In genomic region chr16:35489066-35489718, GRCm38 (mm10) we compare ENCODE assay signal across 8 mouse cellular contexts. TPM values are rescaled to one million over a fixed set of nuclear protein-coding genes. Genes with fewer than 3 reads are reported as not detected.
A peak's percentile ranks its signal among the peaks of the same experiment; 100 is the strongest.
DNase-seq lines count a peak whose midpoint lies in the region; ATAC-seq and TF ChIP-seq lines count a peak whose summit lies in the region.

No protein-coding gene starts in this region.

- DNase-seq in heart, postnatal 0 days (ENCODE audit: low spot score) = no peak
- no peak for DNase-seq in heart, postnatal 14 days
- no peak for DNase-seq in limb, embryonic 11.5 days (ENCODE audit: low spot score)
- no peak for DNase-seq in cerebellum, adult 8-10 months
- DNase-seq in embryo, embryonic 10.5 days (ENCODE audit: low spot score) = no peak
- no peak for DNase-seq in right cerebral cortex, postnatal 10 days (ENCODE audit: low spot score in 2 of 2)

- ATAC-seq in heart, postnatal 0 days (ENCODE audit: insufficient read depth, low read depth) = no peak
- no peak for ATAC-seq in embryonic facial prominence, embryonic 15.5 days (ENCODE audit: insufficient number of reproducible peaks, low FRiP score, low TSS enrichment, low read depth)
- no peak for ATAC-seq in limb, embryonic 11.5 days (ENCODE audit: insufficient number of reproducible peaks, low FRiP score, low TSS enrichment, low read depth)
- ATAC-seq in neural tube, embryonic 13.5 days (ENCODE audit: low read depth) = no peak

- whole genome bisulfite sequencing in heart, postnatal 0 days = 63% methylated on average over 10 of the region's 10 CpGs
- 48% methylated on average over 10 of the region's 10 CpGs for WGBS in embryonic facial prominence, embryonic 15.5 days
- 53% methylated on average over 10 of the region's 10 CpGs for WGBS in limb, embryonic 11.5 days
- 35% methylated on average over 10 of the region's 10 CpGs for WGBS in neural tube, embryonic 13.5 days

- no peak overlapping the region for H3K4me3 ChIP-seq in heart, postnatal 0 days (ENCODE audit: low read depth, low read length)
- H3K4me3 ChIP-seq in embryonic facial prominence, embryonic 15.5 days (replicated peaks) = peak overlapping the region; percentile 64; the same call in 1 of the 2 replicates
- no peak overlapping the region for H3K4me3 ChIP-seq in limb, embryonic 11.5 days (ENCODE audit: low read depth, low read length)
- H3K4me3 ChIP-seq in neural tube, embryonic 13.5 days = peak overlapping the region; percentile 66

- peaks cover 19% of the 10 kb centered on the region for H3K4me1 ChIP-seq in heart, postnatal 0 days (ENCODE audit: control insufficient read depth, insufficient read depth)
- peaks cover 39% of the 10 kb centered on the region for H3K4me1 ChIP-seq in embryonic facial prominence, embryonic 15.5 days
- peaks cover 22% of the 10 kb centered on the region for H3K4me1 ChIP-seq in limb, embryonic 11.5 days (ENCODE audit: control insufficient read depth, insufficient read depth, low read length)
- peaks cover 41% of the 10 kb centered on the region for H3K4me1 ChIP-seq in neural tube, embryonic 13.5 days (replicated peaks)

- H3K9me3 ChIP-seq in heart, postnatal 0 days (replicated peaks; ENCODE audit: control insufficient read depth, low read length) = no peaks in the 10 kb centered on the region
- no peaks in the 10 kb centered on the region for H3K9me3 ChIP-seq in embryonic facial prominence, embryonic 15.5 days (replicated peaks)
- no peaks in the 10 kb centered on the region for H3K9me3 ChIP-seq in limb, embryonic 11.5 days (ENCODE audit: control insufficient read depth, low read length)
- H3K9me3 ChIP-seq in neural tube, embryonic 13.5 days = no peaks in the 10 kb centered on the region

- peak overlapping the region; percentile 97 for H3K4me2 ChIP-seq in heart, postnatal 0 days (ENCODE audit: low read depth, low read length)
- H3K4me2 ChIP-seq in embryonic facial prominence, embryonic 15.5 days (replicated peaks) = peak overlapping the region; percentile 96
- H3K4me2 ChIP-seq in limb, embryonic 11.5 days (ENCODE audit: low read depth, severe bottlenecking) = 0 out of 2 replicates have a peak overlapping the region, but pooled peaks have one; percentile 96
- peak overlapping the region; percentile 98 for H3K4me2 ChIP-seq in neural tube, embryonic 13.5 days

- no peaks in the 10 kb centered on the region for H3K36me3 ChIP-seq in heart, postnatal 0 days (replicated peaks; ENCODE audit: control insufficient read depth, insufficient read depth, low read length)
- no peaks in the 10 kb centered on the region for H3K36me3 ChIP-seq in embryonic facial prominence, embryonic 15.5 days
- no peaks in the 10 kb centered on the region for H3K36me3 ChIP-seq in limb, embryonic 11.5 days (ENCODE audit: control insufficient read depth, insufficient read depth, low read length)
- H3K36me3 ChIP-seq in neural tube, embryonic 13.5 days = no peaks in the 10 kb centered on the region

- no peak for TF ChIP-seq CTCF in heart, postnatal 0 days (IDR thresholded peaks at IDR 0.05; ENCODE audit: low read depth)

- H3K9ac ChIP-seq in heart, postnatal 0 days (replicated peaks; ENCODE audit: low read depth, low read length) = no peak overlapping the region
- H3K9ac ChIP-seq in embryonic facial prominence, embryonic 15.5 days = no peak overlapping the region
- H3K9ac ChIP-seq in limb, embryonic 11.5 days (ENCODE audit: low read length) = no peak overlapping the region
- peak overlapping the region; percentile 79 for H3K9ac ChIP-seq in neural tube, embryonic 13.5 days

- no peak overlapping the region for H3K27ac ChIP-seq in heart, postnatal 0 days (ENCODE audit: low read depth)
- no peak overlapping the region for H3K27ac ChIP-seq in embryonic facial prominence, embryonic 15.5 days (replicated peaks)
- no peak overlapping the region for H3K27ac ChIP-seq in limb, embryonic 11.5 days (replicated peaks; ENCODE audit: low read depth, low read length)
- H3K27ac ChIP-seq in neural tube, embryonic 13.5 days (replicated peaks) = no peak overlapping the region

- no peak for TF ChIP-seq EP300 in heart, postnatal 0 days (IDR thresholded peaks at IDR 0.05; ENCODE audit: low read depth)

- no peaks in the 10 kb centered on the region for H3K27me3 ChIP-seq in heart, postnatal 0 days (ENCODE audit: control insufficient read depth, insufficient read depth, low read length)
- no peaks in the 10 kb centered on the region for H3K27me3 ChIP-seq in embryonic facial prominence, embryonic 15.5 days
- no peaks in the 10 kb centered on the region for H3K27me3 ChIP-seq in limb, embryonic 11.5 days (ENCODE audit: control insufficient read depth, insufficient read depth, low read length)
- H3K27me3 ChIP-seq in neural tube, embryonic 13.5 days = no peaks in the 10 kb centered on the region; the same call in 1 of the 2 replicates

- intact Hi-C loops in heart, postnatal 14 days (cut with DNase I) = no loop called here

RNA-seq across cellular contexts. Expression of gene Pdia5, which starts 1.5 kb away (rescaled TPM):
- 3.1 and 12.0 TPM in 2 replicates for total RNA-seq in heart, postnatal 0 days (2014; rRNA removed; ENCODE audit: low replicate concordance)
- polyA plus RNA-seq in heart, postnatal 0 days (2015; fragmentation: Nextera tagmentation; extraction: Ambion mirVana) = 13.7 and 16.0 TPM in 2 replicates
- 1 to 10 TPM; 6.1 to 7.5 TPM for total RNA-seq in heart, postnatal 14 days (2021)
- 44.2 and 47.5 TPM in 2 replicates for polyA plus RNA-seq in embryonic facial prominence, embryonic 15.5 days (2015; fragmentation: Nextera tagmentation; extraction: Ambion mirVana)
- polyA plus RNA-seq in limb, embryonic 11.5 days (2014; fragmentation: Nextera tagmentation; extraction: Ambion mirVana) = 10.9 and 11.3 TPM in 2 replicates
- 20.3 and 22.7 TPM in 2 replicates for polyA plus RNA-seq in neural tube, embryonic 13.5 days (2015; fragmentation: Nextera tagmentation; extraction: Ambion mirVana)

RNA-seq across cellular contexts. Expression of gene Sema5b, which starts 51.8 kb away (rescaled TPM):
- total RNA-seq in heart, postnatal 0 days (2014; rRNA removed; ENCODE audit: low replicate concordance) = 0.31 and 4.8 TPM in 2 replicates
- 0.49 and 0.67 TPM in 2 replicates for polyA plus RNA-seq in heart, postnatal 0 days (2015; fragmentation: Nextera tagmentation; extraction: Ambion mirVana)
- under 1 TPM; 0.96 to 1.00 TPM for total RNA-seq in heart, postnatal 14 days (2021)
- 6.3 and 6.8 TPM in 2 replicates for polyA plus RNA-seq in embryonic facial prominence, embryonic 15.5 days (2015; fragmentation: Nextera tagmentation; extraction: Ambion mirVana)
- polyA plus RNA-seq in limb, embryonic 11.5 days (2014; fragmentation: Nextera tagmentation; extraction: Ambion mirVana) = 2.2 and 2.6 TPM in 2 replicates
- polyA plus RNA-seq in neural tube, embryonic 13.5 days (2015; fragmentation: Nextera tagmentation; extraction: Ambion mirVana) = 24.0 and 27.4 TPM in 2 replicates

Comparison
In these comparisons a context has a peak if more than half of its experiments do, and no peak if none do; other contexts are left out.
1. H3K4me3 ChIP-seq: peak in embryonic facial prominence, embryonic 15.5 days (single experiment) and neural tube, embryonic 13.5 days (single experiment); none in heart, postnatal 0 days (single experiment) and limb, embryonic 11.5 days (single experiment).
2. Peak in every context shown above with its lines, with median percentiles within 50 percentile points of each other: H3K4me2 ChIP-seq.